Mouse (Mus musculus): ENCODE results near the gene Gnb1l. TPM values are rescaled to one million over a fixed set of nuclear protein-coding genes. Genes with fewer than 3 reads are reported as not detected.
A peak's percentile ranks its signal among the peaks of the same experiment; 100 is the strongest.

Gnb1l gene
- polyA plus RNA-seq, 1 experiment from 2014 or later, result 15.0 TPM

GRCm38 (mm10) chr16:18556461-18556860, 57.9 kb downstream of the Gnb1l start:
- Histone ChIP-seq H3K27ac (no peak overlapping the region), H3K27me3 (replicated peaks) (no peaks in the 10 kb centered on the region), H3K9ac (no peak overlapping the region), H3K4me3 (no peak overlapping the region), H3K36me3 (no peaks in the 10 kb centered on the region), H3K4me2 (no peak overlapping the region), H3K4me1 (no peaks in the 10 kb centered on the region), H3K9me3 (replicated peaks) (no peaks in the 10 kb centered on the region)
- WGBS (ENCODE audit: insufficient replicate concordance), result 60% methylated on average over 3 of the region's 3 CpGs
- ATAC-seq, result no peak

GRCm38 (mm10) chr16:18564472-18564871, 66.0 kb downstream of the Gnb1l start:
- peaks cover 12% of the 10 kb centered on the region; the same call in 1 of the 2 replicates for H3K27me3 ChIP-seq (replicated peaks)
- ATAC-seq, result no peak
- no peaks in the 10 kb centered on the region for H3K36me3 ChIP-seq
- no peaks in the 10 kb centered on the region for H3K4me1 ChIP-seq
- no peak overlapping the region for H3K9ac ChIP-seq
- no peak overlapping the region for H3K27ac ChIP-seq
- no peak overlapping the region for H3K4me3 ChIP-seq
- WGBS (ENCODE audit: insufficient replicate concordance), result 83% methylated on average over 2 of the region's 2 CpGs
- H3K9me3 ChIP-seq (replicated peaks), result no peaks in the 10 kb centered on the region
- no peak overlapping the region for H3K4me2 ChIP-seq

GRCm38 (mm10) chr16:18568599-18568998, 70.1 kb downstream of the Gnb1l start:
- no peak for ATAC-seq
- Histone ChIP-seq H3K9ac (no peak overlapping the region), H3K4me2 (no peak overlapping the region), H3K36me3 (no peaks in the 10 kb centered on the region), H3K27me3 (replicated peaks) (peaks cover 12% of the 10 kb centered on the region; the same call in 1 of the 2 replicates), H3K4me1 (no peaks in the 10 kb centered on the region), H3K27ac (no peak overlapping the region), H3K9me3 (replicated peaks) (no peaks in the 10 kb centered on the region), H3K4me3 (no peak overlapping the region)
- WGBS (ENCODE audit: insufficient replicate concordance), result 66% methylated on average over 7 of the region's 7 CpGs

- ATAC-seq, result no peak
- Histone ChIP-seq H3K9me3 (replicated peaks) (no peaks in the 10 kb centered on the region), H3K9ac (no peak overlapping the region), H3K4me1 (no peaks in the 10 kb centered on the region), H3K27me3 (replicated peaks) (peaks cover 48% of the 10 kb centered on the region), H3K27ac (no peak overlapping the region), H3K36me3 (no peaks in the 10 kb centered on the region), H3K4me2 (no peak overlapping the region), H3K4me3 (no peak overlapping the region)
- WGBS (ENCODE audit: insufficient replicate concordance), result 53% methylated on average over 8 of the region's 8 CpGs
Measured at GRCm38 (mm10) chr16:18574196-18574595, 75.7 kb downstream of the Gnb1l start.

GRCm38 (mm10) chr16:18577071-18577470, 78.6 kb downstream of the Gnb1l start:
- Histone ChIP-seq H3K9ac (no peak overlapping the region), H3K4me3 (no peak overlapping the region), H3K9me3 (replicated peaks) (no peaks in the 10 kb centered on the region), H3K4me1 (peaks cover 8% of the 10 kb centered on the region), H3K27me3 (replicated peaks) (peaks cover 77% of the 10 kb centered on the region), H3K36me3 (no peaks in the 10 kb centered on the region), H3K27ac (no peak overlapping the region), H3K4me2 (no peak overlapping the region)
- WGBS (ENCODE audit: insufficient replicate concordance), result 42% methylated on average over 3 of the region's 3 CpGs
- ATAC-seq, result no peak

GRCm38 (mm10) chr16:18577599-18578160, 79.2 kb downstream of the Gnb1l start:
- H3K4me1 ChIP-seq, result peaks cover 14% of the 10 kb centered on the region
- no peak overlapping the region for H3K4me3 ChIP-seq
- H3K36me3 ChIP-seq, result no peaks in the 10 kb centered on the region
- no peak for ATAC-seq
- 20% methylated on average over 5 of the region's 5 CpGs for WGBS (ENCODE audit: insufficient replicate concordance)
- H3K9me3 ChIP-seq (replicated peaks), result no peaks in the 10 kb centered on the region
- H3K9ac ChIP-seq, result no peak overlapping the region
- H3K27ac ChIP-seq, result no peak overlapping the region
- peaks cover 83% of the 10 kb centered on the region for H3K27me3 ChIP-seq (replicated peaks)
- H3K4me2 ChIP-seq, result no peak overlapping the region

GRCm38 (mm10) chr16:18580389-18580788, 81.9 kb downstream of the Gnb1l start:
- H3K27me3 ChIP-seq (replicated peaks), result peaks cover 94% of the 10 kb centered on the region
- no peaks in the 10 kb centered on the region for H3K36me3 ChIP-seq
- H3K4me2 ChIP-seq, result no peak overlapping the region
- no peak for ATAC-seq
- peaks cover 15% of the 10 kb centered on the region for H3K4me1 ChIP-seq
- H3K9ac ChIP-seq, result no peak overlapping the region
- no peak overlapping the region for H3K4me3 ChIP-seq
- 23% methylated on average over 2 of the region's 2 CpGs for WGBS (ENCODE audit: insufficient replicate concordance)
- H3K27ac ChIP-seq, result no peak overlapping the region
- no peaks in the 10 kb centered on the region for H3K9me3 ChIP-seq (replicated peaks)

GRCm38 (mm10) chr16:18581050-18581622, 82.6 kb downstream of the Gnb1l start:
- ATAC-seq, result no peak
- H3K36me3 ChIP-seq, result no peaks in the 10 kb centered on the region
- no peak overlapping the region for H3K27ac ChIP-seq
- H3K9ac ChIP-seq, result no peak overlapping the region
- 8% methylated on average over 21 of the region's 21 CpGs for WGBS (ENCODE audit: insufficient replicate concordance)
- peaks cover 97% of the 10 kb centered on the region for H3K27me3 ChIP-seq (replicated peaks)
- H3K9me3 ChIP-seq (replicated peaks), result no peaks in the 10 kb centered on the region
- peaks cover 16% of the 10 kb centered on the region for H3K4me1 ChIP-seq
- H3K4me2 ChIP-seq, result peak overlapping the region; percentile 56
- peak overlapping the region; percentile 35 for H3K4me3 ChIP-seq

GRCm38 (mm10) chr16:18581623-18582205, 83.2 kb downstream of the Gnb1l start:
- WGBS (ENCODE audit: insufficient replicate concordance), result 3% methylated on average over 65 of the region's 66 CpGs
- Histone ChIP-seq H3K9ac (no peak overlapping the region), H3K36me3 (no peaks in the 10 kb centered on the region), H3K4me1 (peaks cover 22% of the 10 kb centered on the region), H3K27me3 (replicated peaks) (peaks cover 98% of the 10 kb centered on the region), H3K4me2 (peak overlapping the region; percentile 56), H3K9me3 (replicated peaks) (no peaks in the 10 kb centered on the region), H3K27ac (no peak overlapping the region), H3K4me3 (peak overlapping the region; percentile 35)
- no peak for ATAC-seq

- H3K4me1 ChIP-seq, result peaks cover 23% of the 10 kb centered on the region
- H3K4me3 ChIP-seq, result peak overlapping the region; percentile 35
- H3K27ac ChIP-seq, result no peak overlapping the region
- H3K36me3 ChIP-seq, result no peaks in the 10 kb centered on the region
- no peak overlapping the region for H3K9ac ChIP-seq
- ATAC-seq, result no peak
- no peaks in the 10 kb centered on the region for H3K9me3 ChIP-seq (replicated peaks)
- peaks cover 98% of the 10 kb centered on the region for H3K27me3 ChIP-seq (replicated peaks)
- 4% methylated on average over 66 of the region's 67 CpGs for WGBS (ENCODE audit: insufficient replicate concordance)
- peak overlapping the region; percentile 56 for H3K4me2 ChIP-seq
Measured at GRCm38 (mm10) chr16:18582426-18583148, 84.1 kb downstream of the Gnb1l start.

- no peaks in the 10 kb centered on the region for H3K36me3 ChIP-seq
- no peak overlapping the region for H3K4me2 ChIP-seq
- no peak overlapping the region for H3K4me3 ChIP-seq
- peaks cover 29% of the 10 kb centered on the region for H3K4me1 ChIP-seq
- 13% methylated on average over 10 of the region's 10 CpGs for WGBS (ENCODE audit: insufficient replicate concordance)
- H3K9ac ChIP-seq, result no peak overlapping the region
- H3K27ac ChIP-seq, result no peak overlapping the region
- H3K9me3 ChIP-seq (replicated peaks), result no peaks in the 10 kb centered on the region
- H3K27me3 ChIP-seq (replicated peaks), result peaks cover 98% of the 10 kb centered on the region
- ATAC-seq, result no peak
Measured at GRCm38 (mm10) chr16:18583169-18583568, 84.7 kb downstream of the Gnb1l start.

GRCm38 (mm10) chr16:18583673-18584357, 85.3 kb downstream of the Gnb1l start:
- Histone ChIP-seq H3K4me1 (peaks cover 34% of the 10 kb centered on the region), H3K9me3 (replicated peaks) (no peaks in the 10 kb centered on the region), H3K4me3 (no peak overlapping the region), H3K36me3 (no peaks in the 10 kb centered on the region), H3K9ac (no peak overlapping the region), H3K4me2 (no peak overlapping the region), H3K27ac (no peak overlapping the region), H3K27me3 (replicated peaks) (peaks cover 98% of the 10 kb centered on the region)
- ATAC-seq, result no peak
- 25% methylated on average over 10 of the region's 10 CpGs for WGBS (ENCODE audit: insufficient replicate concordance)

Measured in liver, embryonic 12.5 days (tissue).